Mouse (Mus musculus) G1E (cell line): ENCODE results near the gene B4galt7. TPM values are rescaled to one million over a fixed set of nuclear protein-coding genes. Genes with fewer than 3 reads are reported as not detected.
"Not testable (repeated sequence)": the region's sequence is repeated elsewhere in the genome, so short reads cannot be mapped to it uniquely, and the experiment has no call there.

ENCODE experiments used
- ATAC-seq: 2 replicates; pipeline ENCODE4 v1.8.0; 2016; ENCODE audit warnings: mild to moderate bottlenecking; ENCODE audit not compliant: insufficient number of reproducible peaks, poor library complexity, low FRiP score, severe bottlenecking; ENCODE audit errors: extremely low read depth
- DNase-seq: peaks from one replicate; pipeline ENCODE4 v3.0.0; 2012; ENCODE audit warnings: low spot score
- H3K27me3 ChIP-seq: 2 replicates; pipeline ENCODE4 v1.6.1; 2012; ENCODE audit warnings: mild to moderate bottlenecking, low read length, inconsistent platforms; ENCODE audit not compliant: insufficient read depth
- H3K36me3 ChIP-seq: replicated peaks from 2 replicates; pipeline ENCODE3; 2012; ENCODE audit warnings: mild to moderate bottlenecking, inconsistent platforms
- H3K4me1 ChIP-seq: 2 replicates; pipeline ENCODE4 v1.6.1; 2012; ENCODE audit warnings: low read depth, low read length, inconsistent platforms, mixed read lengths; ENCODE audit not compliant: insufficient read depth
- H3K4me3 ChIP-seq: 2 replicates; pipeline ENCODE4 v1.5.1; 2012; ENCODE audit warnings: low read depth, mild to moderate bottlenecking, inconsistent platforms, low read length, moderate library complexity, mixed read lengths
- H3K9me3 ChIP-seq: replicated peaks from 2 replicates; pipeline ENCODE4 v1.6.1; 2012; ENCODE audit warnings: inconsistent platforms
- CTCF ChIP-seq: IDR thresholded peaks from 2 replicates; pipeline ENCODE4 v1.5.1; 2012; ENCODE audit warnings: low read depth, low read length, inconsistent platforms, mixed read lengths
- GATA1 ChIP-seq: IDR thresholded peaks from 2 replicates; pipeline ENCODE4 v1.6.1; 2012; ENCODE audit warnings: borderline replicate concordance, low read length, inconsistent platforms, mixed read lengths
- GATA2 ChIP-seq: IDR thresholded peaks from 2 replicates; pipeline ENCODE4 v1.6.1; 2012; ENCODE audit warnings: low read depth, low read length, inconsistent platforms, borderline replicate concordance
- POLR2AphosphoS5 ChIP-seq: IDR thresholded peaks from 2 replicates; pipeline ENCODE4 v1.6.1; 2012; ENCODE audit warnings: low read depth, low read length, inconsistent platforms; ENCODE audit not compliant: insufficient replicate concordance
- TAL1 ChIP-seq: conservative IDR thresholded peaks from 2 replicates; pipeline ENCODE4 v1.6.1; 2012; ENCODE audit warnings: low read depth, low read length, inconsistent platforms, mixed read lengths
- polyA plus RNA-seq: library from polyadenylated mRNA; stranded (reverse); fragments of >175 nt; gene quantifications from 2 replicates; pipeline ENCODE4 v1.2.3, GENCODE M21; 2012
- total RNA-seq, 2 experiments: library from RNA; stranded (forward) in 1 of 2; stranded (reverse) in 1 of 2; fragments of 200-1000 nt in 1 of 2; fragments of >200 nt in 1 of 2; fragmentation: Nextera tagmentation in 1 of 2; gene quantifications; 2 replicates each; pipeline ENCODE4 v1.2.3; 2014 to 2017

B4galt7 gene
- total and polyA plus RNA-seq, 3 experiments = 7.4 to 17.6 (median 15.4) TPM

DNA sequence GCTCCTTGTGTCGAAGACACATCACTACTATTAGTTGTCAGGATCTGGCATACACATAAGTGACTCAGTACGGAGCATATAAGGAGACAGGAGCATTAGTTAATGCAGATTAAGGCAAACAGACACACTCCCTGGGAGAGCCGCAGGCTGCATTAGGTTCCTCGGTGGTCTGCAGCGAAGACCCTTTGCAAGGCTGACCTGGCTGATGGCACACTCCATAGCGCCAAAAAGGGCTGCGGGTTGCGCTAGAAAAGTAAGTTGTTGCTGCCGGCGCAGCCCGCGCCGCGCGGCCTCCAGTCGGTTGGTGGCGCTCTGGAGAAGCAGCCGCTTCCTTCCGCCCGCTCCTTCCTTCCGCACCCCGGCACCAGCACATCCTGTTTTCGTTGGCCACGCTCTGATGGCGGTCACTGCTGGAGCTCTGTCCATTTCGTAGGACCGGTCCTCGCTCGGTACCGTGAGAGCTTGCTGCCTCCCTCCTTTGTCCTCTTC lies 35.0 kb downstream of the B4galt7 start, which contains the start of gene Ddx46:
TSS of gene Ddx46 (plus strand) at position 389 of the 489 bp plus-strand sequence.
- TF ChIP-seq CTCF (peak; percentile 60; the same call in 1 of the 2 replicates), POLR2AphosphoS5 (no peak), GATA1 (no peak)
- no peaks in the 10 kb centered on the region for H3K27me3 ChIP-seq
- peak within 1 kb of the TSS; percentile 100 for H3K4me3 ChIP-seq
- H3K36me3 ChIP-seq = peaks cover 66% of the 10 kb centered on the region
- ATAC-seq (peak; percentile 81), DNase-seq (peak; percentile 73)
- H3K4me1 ChIP-seq = peaks cover 34% of the 10 kb centered on the region
- no peaks in the 10 kb centered on the region for H3K9me3 ChIP-seq

DNA sequence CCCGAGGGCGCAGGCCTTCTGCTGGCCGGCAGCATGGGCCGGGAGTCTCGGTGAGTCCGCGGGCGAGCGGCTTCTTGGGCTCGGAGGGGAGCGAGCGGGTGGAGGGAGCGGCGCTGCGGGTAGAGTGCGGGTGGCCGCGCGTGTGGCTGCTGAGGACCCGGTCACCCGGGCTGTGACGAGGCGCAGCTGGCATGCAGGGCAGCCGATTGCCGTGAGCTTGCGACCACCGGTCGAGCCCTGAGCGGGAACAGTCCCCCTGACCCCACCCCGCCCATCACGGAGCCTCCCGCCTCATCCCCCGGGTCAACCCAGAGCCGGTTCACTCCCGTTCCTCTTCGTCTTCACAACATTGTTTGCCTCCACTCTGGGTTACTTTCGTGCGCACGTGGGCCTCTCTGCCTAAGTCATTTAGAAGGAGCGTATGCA lies 35.5 kb downstream of the B4galt7 start:
- Histone ChIP-seq H3K9me3 (no peaks in the 10 kb centered on the region), H3K4me3 (peak overlapping the region; percentile 100), H3K36me3 (peaks cover 67% of the 10 kb centered on the region), H3K4me1 (peaks cover 34% of the 10 kb centered on the region), H3K27me3 (no peaks in the 10 kb centered on the region)
- no peak for ATAC-seq
- peak; percentile 26 for DNase-seq
- TF ChIP-seq CTCF (no peak), GATA1 (no peak), GATA2 (no peak), TAL1 (no peak), POLR2AphosphoS5 (no peak)

- DNase-seq (no peak), ATAC-seq (no peak)
- peaks cover 38% of the 10 kb centered on the region for H3K4me1 ChIP-seq
- no peaks in the 10 kb centered on the region for H3K9me3 ChIP-seq
- peaks cover 70% of the 10 kb centered on the region for H3K36me3 ChIP-seq
- H3K27me3 ChIP-seq = no peaks in the 10 kb centered on the region
- TF ChIP-seq GATA2 (no peak), GATA1 (no peak), CTCF (no peak), POLR2AphosphoS5 (no peak), TAL1 (no peak)
- peak overlapping the region; percentile 100; the same call in 1 of the 2 replicates for H3K4me3 ChIP-seq
These were observed 36.7 kb downstream of the B4galt7 start for GRCm38 (mm10) chr13:55636185-55636983.

DNA sequence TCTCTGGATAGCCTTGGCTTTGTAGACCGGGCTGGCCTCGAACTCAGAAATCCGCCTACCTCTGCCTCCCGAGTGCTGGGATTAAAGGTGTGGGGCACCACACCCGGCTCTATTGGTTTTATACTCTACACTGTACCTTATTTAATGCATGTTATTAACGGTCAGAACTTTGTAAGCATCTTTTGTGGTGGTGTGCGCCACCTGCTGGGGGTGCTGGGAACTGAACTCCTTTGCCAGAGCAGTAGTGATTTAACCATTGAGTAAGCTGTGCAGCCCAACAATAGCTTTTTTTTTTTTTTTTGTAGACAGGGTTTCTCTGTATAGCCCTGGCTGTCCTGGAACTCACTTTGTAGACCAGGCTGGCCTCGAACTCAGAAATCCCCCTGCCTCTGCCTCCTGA lies 40.8 kb downstream of the B4galt7 start:
- H3K27me3 ChIP-seq, H3K4me3 ChIP-seq, H3K9me3 ChIP-seq, ATAC-seq: not testable (repeated sequence)
- peaks cover 41% of the 10 kb centered on the region for H3K4me1 ChIP-seq
- peaks cover 86% of the 10 kb centered on the region for H3K36me3 ChIP-seq
- DNase-seq = peak; percentile 25
- peak; percentile 75 for TF ChIP-seq CTCF

- TF ChIP-seq CTCF (0 out of 2 replicates have a peak, but pooled peaks have one; percentile 11), GATA2 (no peak), GATA1 (no peak), POLR2AphosphoS5 (no peak)
- Histone ChIP-seq H3K4me3 (no peak overlapping the region), H3K9me3 (no peaks in the 10 kb centered on the region), H3K36me3 (peaks cover 93% of the 10 kb centered on the region), H3K27me3 (no peaks in the 10 kb centered on the region), H3K4me1 (peaks cover 13% of the 10 kb centered on the region)
- no peak for ATAC-seq
- no peak for DNase-seq
These were observed 44.8 kb downstream of the B4galt7 start for GRCm38 (mm10) chr13:55644525-55644924.

GRCm38 (mm10) chr13:55650098-55650497 lies 50.4 kb downstream of the B4galt7 start:
- TF ChIP-seq GATA1 = no peak
- no peak for TF ChIP-seq TAL1
- TF ChIP-seq POLR2AphosphoS5 = no peak
- TF ChIP-seq CTCF = no peak
- no peak for TF ChIP-seq GATA2
- Histone ChIP-seq H3K36me3 (peaks cover 100% of the 10 kb centered on the region), H3K4me3 (no peak overlapping the region), H3K9me3 (no peaks in the 10 kb centered on the region), H3K27me3 (no peaks in the 10 kb centered on the region), H3K4me1 (peaks cover 3% of the 10 kb centered on the region; the same call in 1 of the 2 replicates)
- ATAC-seq (no peak), DNase-seq (no peak)
